ENCODE assay signal across 11 mouse cellular contexts in the genomic region with DNA sequence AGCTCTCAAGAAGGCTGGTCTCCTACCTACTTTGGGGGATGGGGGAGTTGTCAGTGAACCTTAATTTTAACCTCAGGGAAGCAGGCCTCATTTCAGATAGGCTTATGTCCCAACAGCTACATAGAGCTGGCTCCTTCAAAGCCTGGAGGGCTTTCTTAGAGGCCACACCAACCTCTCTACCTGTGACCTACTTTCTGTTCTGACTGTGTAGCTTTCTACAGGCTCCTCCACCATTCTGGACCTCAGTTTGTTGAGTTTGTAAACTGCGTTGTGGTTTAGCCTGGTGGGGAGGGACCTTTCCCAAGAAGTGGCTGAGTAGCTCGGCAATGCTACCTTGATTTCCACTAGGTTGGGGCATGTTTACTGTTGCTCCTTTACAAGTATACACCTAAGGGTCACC. TPM values are rescaled to one million over a fixed set of nuclear protein-coding genes. Genes with fewer than 3 reads are reported as not detected.
DNase-seq lines count a peak whose midpoint lies in the region; ATAC-seq and TF ChIP-seq lines count a peak whose summit lies in the region.
"Had no signal": no experiment of that assay in that cellular context is flagged by ENCODE, and none has a peak within 500 bp of the region (broad histone marks: within the 10 kb centered on the region; RNA-seq: fewer than 3 reads in every experiment).

No protein-coding gene starts in this region.

- H3K9ac ChIP-seq in heart, embryonic 16.5 days (ENCODE audit: low read length), result peak overlapping the region; percentile 88
- no peak overlapping the region for H3K9ac ChIP-seq in limb, embryonic 13.5 days
- no peak overlapping the region for H3K9ac ChIP-seq in liver, postnatal 0 days (replicated peaks)

- no peak for TF ChIP-seq EP300 in liver, postnatal 0 days (IDR thresholded peaks at IDR 0.05; ENCODE audit: low read depth)

- peak overlapping the region; percentile 85 for H3K4me3 ChIP-seq in heart, embryonic 16.5 days (ENCODE audit: low read length)
- no peak overlapping the region for H3K4me3 ChIP-seq in limb, embryonic 13.5 days
- H3K4me3 ChIP-seq in liver, postnatal 0 days (ENCODE audit: low read depth, low read length), result no peak overlapping the region; the same call in 1 of the 2 replicates

- intact Hi-C loops in heart, postnatal 36 days (cut with DNase I), result no loop called here

- peak overlapping the region; percentile 93 for H3K4me2 ChIP-seq in heart, embryonic 16.5 days (ENCODE audit: low read depth, low read length)
- H3K4me2 ChIP-seq in limb, embryonic 13.5 days (replicated peaks), result peak overlapping the region; percentile 94; the same call in 1 of the 2 replicates
- H3K4me2 ChIP-seq in liver, postnatal 0 days (ENCODE audit: low read depth, low read length), result peak overlapping the region; percentile 89

- no peak overlapping the region for H3K27ac ChIP-seq in heart, embryonic 16.5 days (ENCODE audit: low read length)
- H3K27ac ChIP-seq in limb, embryonic 13.5 days, result no peak overlapping the region
- no peak overlapping the region for H3K27ac ChIP-seq in liver, postnatal 0 days (ENCODE audit: low read depth)

- H3K36me3 ChIP-seq in heart, embryonic 16.5 days (ENCODE audit: control insufficient read depth, insufficient read depth), result 0 out of 2 replicates have a peak, but pooled peaks cover 2% of the 10 kb centered on the region
- no peaks in the 10 kb centered on the region for H3K36me3 ChIP-seq in limb, embryonic 13.5 days
- no peaks in the 10 kb centered on the region for H3K36me3 ChIP-seq in liver, postnatal 0 days (replicated peaks; ENCODE audit: insufficient read depth, low read length)

- no peaks in the 10 kb centered on the region for H3K27me3 ChIP-seq in heart, embryonic 16.5 days (ENCODE audit: control insufficient read depth, insufficient read depth, low read length)
- H3K27me3 ChIP-seq in limb, embryonic 13.5 days, result peaks cover 79% of the 10 kb centered on the region
- peaks cover 45% of the 10 kb centered on the region for H3K27me3 ChIP-seq in liver, postnatal 0 days (ENCODE audit: insufficient read depth, low read length)

- no peak for TF ChIP-seq CTCF in liver, postnatal 0 days (IDR thresholded peaks at IDR 0.05; ENCODE audit: low read depth)

- ATAC-seq in heart, embryonic 16.5 days (replicated peaks; ENCODE audit: extremely low read depth, insufficient read depth, low FRiP score), result no peak
- ATAC-seq in limb, embryonic 13.5 days (ENCODE audit: low FRiP score, low read depth), result no peak
- no peak for ATAC-seq in liver, postnatal 0 days

- DNase-seq in heart, postnatal 36 days, result no peak
- DNase-seq in lung, adult 18-20 months, result peak; percentile 28 to 61
- DNase-seq in lung, postnatal 4 days, result no peak
- DNase-seq in liver, postnatal 0 days, result no peak
- no peak for DNase-seq in layer of hippocampus, adult 11-12 months (ENCODE audit: low spot score)
- no peak for DNase-seq in layer of hippocampus, adult 18-20 months (ENCODE audit: low spot score in 2 of 2)
- DNase-seq: cerebellum, adult 9-10 months; left cerebral cortex, postnatal 4 days had no signal

- H3K4me1 ChIP-seq in heart, embryonic 16.5 days (ENCODE audit: control insufficient read depth, insufficient read depth, low read length), result peaks cover 72% of the 10 kb centered on the region
- peaks cover 19% of the 10 kb centered on the region for H3K4me1 ChIP-seq in limb, embryonic 13.5 days
- peaks cover 39% of the 10 kb centered on the region for H3K4me1 ChIP-seq in liver, postnatal 0 days (ENCODE audit: insufficient read depth)

- WGBS in heart, embryonic 16.5 days, result 47% methylated on average over 2 of the region's 2 CpGs
- 65% methylated on average over 2 of the region's 2 CpGs for WGBS in limb, embryonic 13.5 days
- 70% methylated on average over 2 of the region's 2 CpGs for WGBS in liver, postnatal 0 days (ENCODE audit: insufficient replicate concordance)

- H3K9me3 ChIP-seq in heart, embryonic 16.5 days (replicated peaks; ENCODE audit: control insufficient read depth, low read length), result no peaks in the 10 kb centered on the region
- no peaks in the 10 kb centered on the region for H3K9me3 ChIP-seq in limb, embryonic 13.5 days
- H3K9me3 ChIP-seq in liver, postnatal 0 days (ENCODE audit: low read length), result no peaks in the 10 kb centered on the region

RNA-seq across cellular contexts. Expression of a gene that starts 1.1 kb away (rescaled TPM):
- 22.9 TPM in 2 replicates for polyA plus RNA-seq in heart, embryonic 16.5 days (2015; fragmentation: Nextera tagmentation; extraction: Ambion mirVana)
- 10 to 100 TPM; 11.6 to 13.1 TPM for total RNA-seq in heart, postnatal 36 days (2021)
- 3.5 and 3.7 TPM in 2 replicates for polyA plus RNA-seq in limb, embryonic 13.5 days (2015; fragmentation: Nextera tagmentation; extraction: Ambion mirVana)
- polyA plus RNA-seq in liver, postnatal 0 days (2015; fragmentation: Nextera tagmentation; extraction: Ambion mirVana), result 6.2 and 6.4 TPM in 2 replicates
- under 1 TPM; 0.43 to 0.47 TPM for total RNA-seq in layer of hippocampus, adult 18-20 months (2021)
- total RNA-seq: hematopoietic stem cell, adult 5-6 weeks; left cerebral cortex, postnatal 4 days had no signal

RNA-seq across cellular contexts. Expression of a gene that starts 17.1 kb away (rescaled TPM):
- polyA plus RNA-seq in heart, embryonic 16.5 days (2015; fragmentation: Nextera tagmentation; extraction: Ambion mirVana), result 23.9 and 24.1 TPM in 2 replicates
- 10 to 100 TPM; 47.3 to 53.2 TPM for total RNA-seq in heart, postnatal 36 days (2021)
- 23.4 and 25.1 TPM in 2 replicates for polyA plus RNA-seq in limb, embryonic 13.5 days (2015; fragmentation: Nextera tagmentation; extraction: Ambion mirVana)
- 2.7 and 3.2 TPM in 2 replicates for polyA plus RNA-seq in liver, postnatal 0 days (2015; fragmentation: Nextera tagmentation; extraction: Ambion mirVana)
- 10 to 100 TPM; 36.0 to 38.5 TPM for total RNA-seq in layer of hippocampus, adult 18-20 months (2021)

RNA-seq across cellular contexts. Expression of a gene that starts 35.6 kb away (rescaled TPM):
- 182 and 185 TPM in 2 replicates for polyA plus RNA-seq in heart, embryonic 16.5 days (2015; fragmentation: Nextera tagmentation; extraction: Ambion mirVana)
- 10 to 100 TPM; 60.2 to 68.3 TPM for total RNA-seq in heart, postnatal 36 days (2021)
- polyA plus RNA-seq in limb, embryonic 13.5 days (2015; fragmentation: Nextera tagmentation; extraction: Ambion mirVana), result 40.4 and 41.9 TPM in 2 replicates
- polyA plus RNA-seq in liver, postnatal 0 days (2015; fragmentation: Nextera tagmentation; extraction: Ambion mirVana), result 168 and 183 TPM in 2 replicates
- 1 to 10 TPM; 6.7 to 8.5 TPM for total RNA-seq in layer of hippocampus, adult 18-20 months (2021)

RNA-seq across cellular contexts. Expression of a gene that starts 35.8 kb away (rescaled TPM):
- 32.9 and 34.6 TPM in 2 replicates for polyA plus RNA-seq in heart, embryonic 16.5 days (2015; fragmentation: Nextera tagmentation; extraction: Ambion mirVana)
- 10 to 100 TPM; 37.8 to 39.3 TPM for total RNA-seq in heart, postnatal 36 days (2021)
- 39.4 and 41.6 TPM in 2 replicates for polyA plus RNA-seq in limb, embryonic 13.5 days (2015; fragmentation: Nextera tagmentation; extraction: Ambion mirVana)
- 20.0 and 20.5 TPM in 2 replicates for polyA plus RNA-seq in liver, postnatal 0 days (2015; fragmentation: Nextera tagmentation; extraction: Ambion mirVana)
- total RNA-seq in layer of hippocampus, adult 18-20 months (2021), result 10 to 100 TPM; 21.8 to 29.3 TPM

Comparison
In these comparisons a context has a peak if more than half of its experiments do, and no peak if none do; other contexts are left out.
1. DNase-seq: peak in lung, adult 18-20 months (2 of 2); none in heart, postnatal 36 days (0 of 2), lung, postnatal 4 days (0 of 2), liver, postnatal 0 days (single experiment), layer of hippocampus, adult 11-12 months (single experiment) and layer of hippocampus, adult 18-20 months (0 of 2).
2. Peak in every context shown above with its lines, with median percentiles within 50 percentile points of each other: H3K4me2 ChIP-seq.